Mouse (Mus musculus): ENCODE results near the gene Hpse.

DNA sequence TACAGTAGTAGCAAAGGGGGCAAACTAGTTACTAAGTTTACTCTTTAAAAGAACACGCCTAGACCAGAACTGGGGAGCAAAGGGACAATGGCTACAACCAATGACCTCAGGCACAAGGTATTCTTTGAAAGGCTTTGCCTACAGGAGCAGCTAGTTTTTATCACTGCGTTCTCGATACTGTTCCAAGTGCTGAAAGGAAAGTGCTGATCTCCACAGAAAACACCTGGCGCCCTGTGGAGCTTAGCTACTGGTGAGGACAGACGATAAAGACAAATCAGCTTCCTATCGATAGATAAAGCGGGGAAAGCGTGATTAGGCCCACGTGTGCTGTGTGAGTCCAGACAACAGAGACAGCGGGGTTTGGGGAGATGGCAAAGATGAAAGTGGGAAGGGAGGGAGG lies 71.5 kb downstream of the Hpse start:
- TF ChIP-seq POLR2A (IDR thresholded peaks at IDR 0.05; ENCODE audit: insufficient read depth, low read depth, low read length) = no peak
- TF ChIP-seq CTCF (IDR thresholded peaks at IDR 0.05; ENCODE audit: insufficient read depth, low read depth, low read length) = no peak

Measured in olfactory bulb, adult 2 months (tissue).